Mouse (Mus musculus) CD4-positive, CD25-positive, alpha-beta regulatory T cell, adult 4 months (primary cell): ENCODE data around the gene Tcp10a. TPM values are rescaled to one million over a fixed set of nuclear protein-coding genes. Genes with fewer than 3 reads are reported as not detected.
"Not testable (repeated sequence)": the region's sequence is repeated elsewhere in the genome, so short reads cannot be mapped to it uniquely, and the experiment has no call there.

Source experiments
- ATAC-seq: one replicate; pipeline ENCODE4 v1.8.0; 2017
- polyA plus RNA-seq, 2 experiments: library from polyadenylated mRNA; unstranded; fragments of 100-300 nt; shearing (Covaris generic); gene quantifications; one replicate each; pipeline ENCODE4 v1.2.1; 2017

The Tcp10a gene
- polyA plus RNA-seq, 2 experiments from 2014 or later = not detected

DNA sequence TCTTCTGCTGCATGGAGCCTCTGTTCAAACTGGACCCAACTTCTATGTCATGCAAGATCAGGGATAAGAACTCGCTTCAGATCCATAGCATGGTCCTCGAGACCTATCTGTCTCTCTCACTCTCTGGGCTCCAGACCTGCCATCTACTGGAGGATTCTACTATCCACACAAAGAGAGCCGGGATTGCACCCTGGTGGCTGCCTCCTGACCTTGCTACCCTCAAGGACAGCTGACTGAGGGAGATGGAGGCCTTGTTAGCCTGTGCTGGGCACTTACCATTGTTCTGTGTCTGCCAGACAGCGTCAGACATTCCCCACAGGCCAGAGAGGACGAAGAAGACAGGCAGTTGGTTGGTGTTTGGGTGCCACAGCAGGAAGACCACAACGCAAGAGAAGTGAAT, 45.0 kb downstream of the Tcp10a start:
- not testable (repeated sequence) for ATAC-seq

DNA sequence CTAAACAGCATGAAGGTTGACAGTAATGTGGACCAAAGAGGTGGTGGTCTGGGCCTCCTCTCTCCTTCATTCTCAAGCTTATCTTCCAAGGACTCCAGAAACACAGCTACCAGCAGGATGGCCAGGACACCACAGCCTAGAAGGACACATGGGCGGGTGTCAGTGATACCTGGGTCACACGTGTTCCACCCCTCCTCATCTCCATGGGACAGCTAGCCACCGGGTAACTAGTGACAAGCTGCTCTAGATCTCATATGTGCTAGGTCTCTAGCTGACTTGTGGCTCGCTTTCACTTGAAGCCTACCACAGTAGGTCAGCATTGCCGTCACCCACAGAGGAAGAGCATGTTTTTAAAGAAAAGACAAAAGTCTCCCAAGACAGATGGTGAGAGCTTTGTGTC, 47.4 kb downstream of the Tcp10a start, which contains the start of gene Gm49630:
Gene Gm49630 (minus strand): TSS at position 101 of the 400 bp plus-strand sequence.
- ATAC-seq = not testable (repeated sequence)

DNA sequence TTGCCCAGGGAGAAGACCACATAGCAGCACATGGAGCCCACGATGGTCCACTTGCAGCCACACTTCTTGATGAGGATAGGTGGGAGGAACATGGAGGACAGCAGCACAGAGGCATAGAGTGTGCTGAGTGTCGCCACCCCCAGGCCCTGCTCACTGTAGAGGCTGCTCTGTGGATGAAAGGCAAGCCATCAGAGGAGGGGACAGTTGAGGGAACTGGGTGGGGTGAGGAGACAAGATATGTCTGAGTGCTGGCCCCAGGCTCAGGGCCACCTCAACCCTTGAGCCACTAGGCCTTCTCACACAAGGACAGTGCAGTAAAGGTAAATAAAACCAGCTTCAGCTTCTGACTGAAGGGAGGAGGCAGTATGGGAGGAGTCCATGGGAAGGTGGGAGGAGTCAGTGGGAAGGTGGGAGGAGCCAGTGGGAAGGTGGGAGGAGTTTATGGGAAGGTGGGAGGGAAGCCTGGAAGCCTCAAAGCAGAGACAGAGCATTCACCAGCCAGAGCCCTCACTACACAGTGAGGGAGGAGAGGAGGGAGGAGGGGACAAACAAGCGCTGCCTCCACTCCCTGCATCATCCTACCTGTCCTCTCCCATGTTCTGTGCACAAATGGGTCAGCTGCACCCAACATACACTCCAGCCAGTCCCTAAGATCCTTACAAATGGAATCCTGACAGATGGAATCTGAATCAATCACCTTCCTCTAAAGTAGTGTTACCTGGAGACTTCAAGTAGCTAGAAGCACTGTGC, 52.7 kb downstream of the Tcp10a start:
- ATAC-seq = not testable (repeated sequence)

DNA sequence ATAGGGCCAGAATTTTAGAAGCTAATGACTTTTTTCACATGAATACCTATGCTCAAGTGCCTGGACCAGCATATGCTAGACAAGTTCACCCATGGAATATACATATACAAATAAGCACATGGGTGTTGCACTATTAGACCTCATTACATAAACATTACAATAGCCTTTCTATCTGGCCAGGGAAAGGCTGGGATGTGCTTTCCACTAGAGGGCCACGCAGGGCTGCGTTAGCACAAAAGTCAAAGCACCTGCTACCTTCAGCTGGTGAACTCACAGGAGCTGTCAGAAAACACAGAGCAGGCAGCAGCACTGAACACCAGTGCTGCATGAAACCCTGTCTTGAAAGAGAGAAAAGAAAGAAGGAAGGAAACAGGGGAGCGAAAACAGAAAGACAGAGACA, 53.5 kb downstream of the Tcp10a start:
- not testable (repeated sequence) for ATAC-seq

DNA sequence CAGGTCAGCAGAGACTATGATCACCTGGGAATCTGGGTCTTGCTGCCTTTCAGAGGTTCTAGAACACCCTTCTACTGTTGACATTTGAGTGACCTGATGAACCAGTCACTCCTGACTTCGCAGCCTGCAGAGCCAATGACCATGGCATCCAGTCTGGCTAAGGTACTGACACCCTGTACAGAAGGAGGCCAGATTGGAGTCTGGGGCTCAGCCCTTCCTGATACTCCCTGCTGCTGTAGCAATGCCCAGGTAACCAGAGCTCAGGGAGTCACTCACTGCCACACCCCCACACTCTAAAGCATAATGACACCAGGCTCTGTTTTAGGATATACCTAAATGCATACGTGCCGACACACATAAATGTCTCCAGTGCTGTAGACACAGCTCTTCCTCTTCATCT, 58.3 kb downstream of the Tcp10a start:
- ATAC-seq = not testable (repeated sequence)

DNA sequence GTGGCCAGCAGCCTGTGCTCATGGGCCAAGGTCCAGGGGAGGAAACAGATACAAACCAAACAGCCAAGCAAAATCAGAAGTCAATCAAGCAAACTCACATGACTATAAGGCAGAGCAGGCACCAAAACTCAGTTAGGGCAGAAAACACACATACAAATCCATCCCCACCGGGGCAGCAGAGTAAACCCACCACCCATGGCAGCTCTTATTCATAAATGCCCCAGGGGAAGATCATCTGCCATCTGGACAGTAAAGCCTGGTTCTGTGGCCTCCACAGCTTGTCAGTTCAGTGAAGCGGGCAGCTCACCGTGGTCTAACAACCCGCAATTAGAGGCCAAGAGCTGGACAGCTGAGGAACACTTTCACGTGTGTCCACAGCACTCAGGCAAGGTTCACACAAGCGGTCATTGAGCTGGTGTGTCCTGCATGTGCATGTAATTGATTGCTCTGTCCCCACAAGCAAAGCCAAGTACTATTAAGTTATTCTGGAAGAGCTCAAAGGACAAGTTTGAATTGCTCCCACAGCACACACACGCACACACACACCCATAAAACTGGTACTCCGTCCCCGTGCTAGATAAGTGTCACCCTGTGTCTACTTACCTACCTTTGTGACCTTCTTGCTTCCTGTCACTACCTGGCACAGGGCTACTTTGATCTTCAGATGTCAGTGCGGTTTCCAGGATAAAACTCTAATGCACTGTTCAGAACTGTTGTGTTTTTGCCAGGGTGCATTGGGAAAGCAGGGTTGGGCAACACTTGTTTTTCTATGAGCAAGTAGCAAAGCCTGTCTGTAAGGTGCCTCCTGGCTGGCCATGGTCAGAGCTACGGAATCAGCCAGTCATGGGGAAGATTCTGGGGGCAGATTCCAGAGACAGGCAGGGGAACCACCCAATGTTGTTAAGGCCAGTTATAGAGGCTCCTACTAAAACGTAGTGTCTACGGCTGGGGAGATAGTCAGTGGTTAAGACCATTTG, 59.0 kb downstream of the Tcp10a start:
- ATAC-seq = not testable (repeated sequence)

DNA sequence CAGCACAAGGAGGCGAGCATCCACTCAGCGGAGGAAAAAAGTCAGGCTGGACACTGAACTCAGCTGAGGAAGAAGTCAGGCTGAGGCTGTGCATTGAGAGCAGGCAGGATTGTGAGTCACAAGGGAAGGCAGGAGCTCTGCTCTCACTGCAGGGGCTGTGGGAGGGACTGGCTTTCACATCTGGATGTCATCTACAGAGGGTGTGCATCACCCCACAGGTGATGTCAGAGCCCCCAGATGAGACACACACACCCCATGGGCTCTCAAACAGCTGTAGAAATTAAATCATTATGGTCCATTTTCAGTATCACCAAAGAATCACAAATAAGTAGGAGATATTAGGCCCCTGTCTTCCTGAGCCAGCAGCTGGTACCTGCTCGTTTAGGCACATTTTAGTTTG, 60.9 kb downstream of the Tcp10a start, which contains the start of gene Unc93a2:
Gene Unc93a2 (minus strand): TSS at position 101 of the 400 bp plus-strand sequence.
- not testable (repeated sequence) for ATAC-seq

DNA sequence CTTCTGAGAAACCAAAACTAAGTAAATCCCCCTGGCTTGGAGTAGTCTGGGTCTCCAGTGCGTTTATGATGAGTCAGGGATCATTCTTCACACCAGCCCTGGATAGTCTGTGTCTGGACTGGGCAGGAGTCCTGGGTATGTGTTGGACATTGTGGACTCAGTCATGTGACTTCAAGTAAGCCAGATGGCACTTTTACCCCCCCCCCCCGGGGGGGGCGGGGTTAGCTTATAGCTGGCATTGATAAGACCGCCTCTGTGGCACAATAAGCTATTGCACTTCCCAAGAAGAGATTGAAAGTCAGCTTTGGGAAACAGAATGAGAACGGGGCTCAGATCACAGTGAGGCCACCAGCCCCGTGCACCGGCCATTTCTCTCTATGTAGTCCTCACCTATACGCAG, 61.6 kb downstream of the Tcp10a start:
- ATAC-seq = not testable (repeated sequence)

DNA sequence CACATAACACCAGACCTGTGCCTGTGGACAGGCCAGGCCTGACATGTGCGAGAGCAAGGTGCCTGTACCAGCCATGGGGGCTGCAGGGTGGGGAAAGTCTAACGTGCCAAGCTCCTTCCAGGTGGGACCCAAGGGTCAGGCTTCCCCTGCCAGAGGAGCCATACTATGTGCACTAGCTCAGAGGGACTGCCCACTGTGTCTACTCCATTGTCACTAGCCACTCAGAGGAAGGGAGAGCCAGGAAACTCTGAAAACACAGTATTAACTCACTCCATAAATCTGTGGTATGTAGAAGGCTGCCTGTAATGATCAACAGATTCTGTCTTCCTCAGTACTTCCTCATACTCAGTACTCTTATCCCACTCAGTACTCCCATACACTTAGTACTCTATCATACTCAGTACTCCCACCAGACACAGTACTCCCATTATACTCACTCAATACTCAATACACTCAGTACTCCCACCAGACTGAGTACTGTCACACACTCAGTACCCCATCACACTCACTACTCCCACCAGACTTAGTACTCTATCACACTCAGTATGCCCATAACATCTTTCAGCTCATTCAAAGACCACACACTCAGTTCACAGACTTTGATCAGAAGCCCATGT, 64.0 kb downstream of the Tcp10a start:
- ATAC-seq = not testable (repeated sequence)

DNA sequence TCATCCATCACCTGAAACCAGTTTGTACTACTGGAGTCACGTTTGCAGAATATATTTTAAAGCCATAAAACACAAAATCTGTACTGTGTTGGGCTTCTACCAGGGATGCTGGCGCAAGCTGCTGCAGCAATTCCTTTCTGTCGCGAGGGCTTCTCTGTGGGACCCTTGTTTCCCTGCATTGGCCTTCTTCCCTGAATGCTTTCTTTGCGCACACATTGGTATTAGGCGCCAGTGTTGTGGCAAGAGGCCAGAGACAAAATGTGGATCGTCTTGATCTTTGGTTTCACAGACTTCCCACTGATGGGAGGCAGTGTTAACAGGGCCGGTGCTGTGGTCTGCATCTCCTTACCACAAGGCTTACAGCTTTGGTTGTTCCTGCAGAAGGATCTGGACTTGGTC, 64.5 kb downstream of the Tcp10a start:
- ATAC-seq = not testable (repeated sequence)

DNA sequence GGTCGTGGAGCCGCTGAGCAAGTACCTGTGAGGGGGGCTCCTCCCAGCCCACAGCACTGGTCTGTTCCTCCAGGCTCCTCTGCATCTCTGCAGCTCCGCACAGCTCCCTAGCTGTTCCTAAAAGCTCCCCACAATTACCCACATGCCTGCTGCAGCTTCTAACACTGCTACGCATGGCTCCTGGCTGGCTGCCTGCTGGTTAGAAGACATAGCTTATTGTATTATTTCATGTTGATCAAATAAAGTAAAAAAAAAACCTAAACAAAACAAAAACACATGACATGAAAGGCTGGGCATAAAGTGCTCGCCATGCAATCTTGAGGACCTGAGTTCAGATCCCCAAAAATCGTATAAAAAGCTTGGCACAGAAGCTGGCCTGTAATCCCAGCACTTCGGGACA, 65.5 kb downstream of the Tcp10a start:
- not testable (repeated sequence) for ATAC-seq

DNA sequence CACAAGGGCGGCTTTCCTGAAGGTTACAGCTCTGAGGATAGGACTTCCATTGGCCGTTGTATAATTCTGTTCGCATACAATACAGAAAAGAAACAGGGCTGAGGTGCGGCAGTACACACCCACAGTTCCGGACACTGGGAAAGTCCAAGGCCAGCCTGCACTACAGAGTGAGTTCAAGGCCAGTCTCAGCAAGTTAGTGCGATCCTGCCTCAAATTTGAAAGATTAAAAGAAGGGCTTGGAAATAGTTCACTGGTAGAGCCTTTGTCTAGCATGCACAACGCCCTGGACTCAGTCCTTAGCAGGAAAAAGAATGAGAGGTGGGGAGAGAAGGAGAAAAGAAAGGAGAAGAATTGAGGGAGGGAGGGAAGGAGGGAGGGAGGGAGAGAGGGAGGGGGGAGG, 70.7 kb downstream of the Tcp10a start:
- not testable (repeated sequence) for ATAC-seq

Other genes starting within 250 kb of the Tcp10a start
- gene Rps6ka2, start 154.5 kb upstream of the Tcp10a start, polyA plus RNA-seq = under 1 TPM; 0.58 to 0.87 TPM
- not detected for gene Ttll2, start 28.1 kb downstream of the Tcp10a start, polyA plus RNA-seq
- not detected for gene Gm49630, start 47.3 kb downstream of the Tcp10a start, polyA plus RNA-seq
- gene Unc93a2, start 60.8 kb downstream of the Tcp10a start, polyA plus RNA-seq = not detected